Mouse (Mus musculus) heart, embryonic 13.5 days (tissue): ENCODE data around the gene Idi2. TPM values are rescaled to one million over a fixed set of nuclear protein-coding genes. Genes with fewer than 3 reads are reported as not detected.

Experiments
- ATAC-seq: fragments of 200-750 bp; cut with Nextera tagmentation; 2 replicates; pipeline ENCODE4 v1.8.0; 2017; ENCODE audit warnings: moderate TSS enrichment; ENCODE audit not compliant: insufficient number of reproducible peaks, low FRiP score, low TSS enrichment; ENCODE audit errors: extremely low read depth
- H3K27ac ChIP-seq: fragments of 300-500 bp; sonication (generic); replicated peaks from 2 replicates; pipeline ENCODE4 v1.5.1; 2015; ENCODE audit warnings: moderate library complexity, mild to moderate bottlenecking, inconsistent platforms
- H3K27me3 ChIP-seq: fragments of 300-500 bp; sonication (generic); replicated peaks from 2 replicates; pipeline ENCODE4 v1.6.1; 2015; ENCODE audit warnings: mild to moderate bottlenecking, inconsistent platforms
- H3K36me3 ChIP-seq: fragments of 300-500 bp; sonication (generic); 2 replicates; pipeline ENCODE4 v1.6.1; 2015; ENCODE audit warnings: mild to moderate bottlenecking, inconsistent platforms
- H3K4me1 ChIP-seq: fragments of 300-500 bp; sonication (generic); 2 replicates; pipeline ENCODE4 v1.6.1; 2015; ENCODE audit warnings: inconsistent platforms
- H3K4me2 ChIP-seq: fragments of 300-500 bp; sonication (generic); 2 replicates; pipeline ENCODE4 v1.6.1; 2015; ENCODE audit warnings: inconsistent platforms, mild to moderate bottlenecking, moderate library complexity
- H3K4me3 ChIP-seq: fragments of 300-500 bp; sonication (generic); 2 replicates; pipeline ENCODE4 v1.5.1; 2015; ENCODE audit warnings: moderate library complexity, mild to moderate bottlenecking, inconsistent platforms
- H3K9ac ChIP-seq: fragments of 300-500 bp; sonication (generic); 2 replicates; pipeline ENCODE4 v1.6.1; 2015; ENCODE audit warnings: inconsistent platforms, mild to moderate bottlenecking, moderate library complexity
- H3K9me3 ChIP-seq: fragments of 300-500 bp; sonication (generic); 2 replicates; pipeline ENCODE4 v1.6.1; 2016; ENCODE audit warnings: inconsistent platforms
- WGBS: fragments of 180-500 bp; shearing (Covaris S2); methylation state at CpG from one replicate; pipeline ENCODE4 v1.1.7; 2015; ENCODE audit warnings: mixed read lengths; 5-methylcytosine and 5-hydroxymethylcytosine counted together
- microRNA-seq: library from miRNA; unstranded; fragments of <30 nt; microRNA quantifications from one replicate; pipeline ENCODE4, GENCODE M21; 2016
- polyA plus RNA-seq: library from polyadenylated mRNA; unstranded; fragments of >200 nt; fragmentation: Nextera tagmentation; extraction: Ambion mirVana; gene quantifications from 2 replicates; pipeline ENCODE4 v1.2.1, GENCODE M21; 2015

Gene Idi2
- polyA plus RNA-seq, 1 experiment from 2014 or later: not detected

DNA sequence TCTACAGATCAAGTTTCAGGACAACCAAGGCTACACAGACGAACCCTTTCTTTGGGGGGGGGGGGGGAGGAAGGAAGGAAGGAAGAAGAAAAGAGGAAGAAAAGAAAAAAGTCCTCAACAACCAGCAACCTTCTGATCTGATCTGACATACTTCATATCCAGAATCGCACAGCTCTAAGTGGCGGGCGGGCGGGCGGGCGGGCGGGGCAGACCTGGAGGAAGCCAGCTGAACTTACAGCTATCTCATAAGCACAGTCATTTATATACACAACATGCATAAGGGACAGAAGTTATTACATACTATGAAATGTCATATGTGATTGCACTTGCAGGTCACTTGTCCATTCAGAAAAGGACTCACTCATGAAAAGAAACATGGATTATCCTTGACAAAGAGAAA, 46.8 kb downstream of the Idi2 start:
- H3K4me3 ChIP-seq: no peak overlapping the region
- WGBS: 64% methylated on average over 8 of the region's 8 CpGs
- H3K27me3 ChIP-seq: no peaks in the 10 kb centered on the region
- no peak overlapping the region for H3K9ac ChIP-seq
- H3K36me3 ChIP-seq: no peaks in the 10 kb centered on the region
- no peak for ATAC-seq
- H3K4me1 ChIP-seq: peaks cover 15% of the 10 kb centered on the region
- H3K27ac ChIP-seq: no peak overlapping the region
- no peak overlapping the region for H3K4me2 ChIP-seq
- no peaks in the 10 kb centered on the region for H3K9me3 ChIP-seq

DNA sequence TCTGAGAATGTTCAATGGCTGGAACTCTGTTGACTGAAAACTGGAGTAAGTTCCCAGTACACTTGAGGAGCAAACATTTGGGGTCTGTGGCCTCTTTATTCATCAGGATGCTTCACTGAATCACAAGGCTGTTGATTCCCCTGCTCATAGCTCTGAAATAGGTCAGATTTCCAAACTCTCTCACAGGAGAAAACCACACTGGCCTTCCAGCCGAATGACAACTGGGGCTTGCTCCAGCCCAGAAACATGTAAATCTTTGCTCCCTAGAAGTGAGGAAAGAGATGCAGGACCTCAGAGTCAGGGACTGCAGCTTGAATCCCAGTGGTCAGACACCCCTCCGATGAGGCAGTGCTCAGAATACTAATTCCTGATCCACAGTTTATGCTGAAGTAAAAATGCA, 50.6 kb downstream of the Idi2 start:
- Histone ChIP-seq H3K4me2 (no peak overlapping the region), H3K4me3 (no peak overlapping the region), H3K27ac (no peak overlapping the region), H3K4me1 (no peaks in the 10 kb centered on the region), H3K27me3 (no peaks in the 10 kb centered on the region), H3K36me3 (no peaks in the 10 kb centered on the region), H3K9ac (no peak overlapping the region), H3K9me3 (no peaks in the 10 kb centered on the region)
- WGBS: 54% methylated on average over 2 of the region's 2 CpGs
- no peak for ATAC-seq

Small RNA genes lying within 50 kb of the gene (microRNA-seq; reads per million reads assigned to microRNA genes)
- not detected for gene Gm22750

Other genes with a start within 250 kb of the Idi2 start
- 15.4 and 15.6 TPM in 2 replicates for gene Wdr37, start 81.0 kb upstream of the Idi2 start, polyA plus RNA-seq
- gene Idi1, start 67.4 kb upstream of the Idi2 start, polyA plus RNA-seq: 44.6 and 48.7 TPM in 2 replicates
- gene Gm9745, start 4.6 kb upstream of the Idi2 start, polyA plus RNA-seq: not detected in 2 replicates
- 48.4 and 57.7 TPM in 2 replicates for gene Gtpbp4, start 43.2 kb downstream of the Idi2 start, polyA plus RNA-seq
- gene Larp4b, start 141.0 kb downstream of the Idi2 start, polyA plus RNA-seq: 23.1 and 23.3 TPM in 2 replicates